21 mouse cellular contexts compared by ENCODE assay signal in genomic region chr5:89895520-89895919, GRCm38 (mm10).
"Had no signal": no experiment of that assay in that cellular context is flagged by ENCODE, and none has a peak within 500 bp of the region (broad histone marks: within the 10 kb centered on the region; RNA-seq: fewer than 3 reads in every experiment).

No protein-coding gene starts in this region.

- ATAC-seq: hindbrain, embryonic 16.5 days; hindbrain, postnatal 0 days; inflammation-experienced regulatory T-cells, adult 6 months; intestine, embryonic 15.5 days; intestine, embryonic 16.5 days; intestine, postnatal 0 days had no signal

- DNase-seq: heart, postnatal 14 days; heart, postnatal 36 days; heart, postnatal 4 days; kidney, adult 11 months; kidney, adult 18-20 months; kidney, adult 2 months; kidney, adult 8-10 months; kidney, adult 9 months; kidney, postnatal 10 days; kidney, postnatal 14 days; kidney, postnatal 25 days; kidney, postnatal 36 days; kidney, postnatal 4 days; layer of hippocampus, adult 9-11 months; layer of hippocampus, postnatal 36 days had no signal
